Mouse (Mus musculus) CH12F3 (cell line): ENCODE results near the gene Ccdc22.

Experiments
- in situ Hi-C: fragments of 300-500 bp; cut with MboI; formaldehyde crosslinking; loops from 2 replicates; pipeline ENCODE4 v1.14.3; 2020; ENCODE audit warnings: low sequenced_read_pairs

Gene Ccdc22

DNA sequence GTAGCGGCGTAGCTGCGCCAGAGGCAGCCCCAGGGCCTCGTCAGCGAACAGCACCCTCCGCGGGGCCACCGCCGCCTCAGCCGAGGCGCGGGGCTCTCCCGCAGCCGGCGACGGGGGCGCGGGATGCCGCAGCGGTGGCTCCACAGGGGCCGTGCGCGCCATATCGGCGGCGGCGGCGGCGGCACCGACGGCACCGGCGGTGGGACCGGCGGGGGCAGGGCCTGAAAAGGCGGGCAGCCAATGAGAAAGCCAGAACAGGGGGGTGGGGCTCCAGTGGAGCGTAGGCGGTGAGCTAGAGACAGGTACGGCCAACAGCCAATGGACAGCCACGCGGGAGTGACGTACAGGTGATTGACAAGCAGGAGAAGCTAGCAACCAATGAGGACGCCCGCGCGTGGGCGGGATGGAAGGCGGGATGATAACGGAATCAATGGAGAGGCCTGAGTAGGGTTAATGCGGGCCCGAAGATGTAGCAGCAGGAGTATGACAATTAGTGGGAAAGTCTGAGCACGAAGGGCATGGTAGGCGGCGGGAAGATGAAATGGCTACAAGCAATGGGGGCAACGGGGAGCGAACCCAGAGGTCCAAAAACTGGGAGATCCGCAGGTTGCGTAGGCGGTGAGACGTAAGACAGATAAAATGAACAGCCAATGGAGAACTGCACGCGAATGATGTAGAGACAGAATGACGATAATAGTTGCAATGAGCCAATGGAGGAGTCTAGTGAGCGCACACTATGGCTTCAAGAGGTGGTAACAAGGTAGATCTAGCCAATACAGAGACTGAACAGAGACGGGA is 31.0 kb downstream of the Ccdc22 start, which contains the start of gene Ppp1r3f:
Gene Ppp1r3f, minus strand, starts transcription at position 197 of the 798 bp plus-strand sequence.
- in situ Hi-C loops = no loop called here

DNA sequence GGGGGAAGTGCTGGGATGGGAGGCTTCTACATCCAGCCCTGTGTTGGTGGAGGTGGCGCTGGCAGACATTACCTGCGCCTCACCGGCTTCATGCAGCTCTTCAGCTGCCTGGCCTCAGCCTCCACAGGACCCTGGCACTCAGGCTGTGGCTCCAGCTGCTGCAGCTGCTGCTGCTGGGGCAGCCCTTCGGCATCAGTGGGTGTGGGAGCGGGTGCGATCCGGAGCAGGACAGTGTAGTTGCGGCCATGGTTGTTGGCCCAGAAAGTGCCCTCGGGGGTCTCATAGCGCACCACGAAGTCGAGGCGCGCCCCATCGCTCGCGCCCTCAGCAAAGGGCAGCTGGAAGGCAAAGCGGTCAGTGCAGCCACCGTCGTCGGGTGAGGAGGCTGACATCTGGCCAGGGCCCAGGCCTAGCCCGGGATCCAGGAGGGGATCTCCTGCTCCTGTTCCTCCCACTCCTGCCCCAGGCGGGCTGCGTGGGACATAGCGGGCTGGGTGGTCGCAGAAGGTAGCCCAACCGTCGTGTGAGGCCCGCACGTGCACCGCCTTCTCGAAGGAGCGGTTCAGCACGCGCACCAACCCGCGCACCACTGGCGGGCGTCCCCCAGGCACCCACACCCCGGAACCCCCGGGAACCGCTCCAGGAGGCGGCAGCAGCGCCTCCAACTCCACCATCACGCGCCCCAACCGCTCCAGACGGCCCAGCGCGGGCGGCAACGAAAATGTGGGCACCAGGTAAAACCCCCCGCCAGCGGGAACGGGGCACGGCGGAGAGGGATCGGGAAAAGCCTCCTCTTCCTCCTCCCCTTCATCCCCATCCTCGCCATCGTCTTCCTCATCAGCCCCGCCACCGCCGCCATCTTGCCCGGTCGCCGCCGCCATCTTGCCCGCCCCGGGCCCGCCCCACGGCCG is 31.9 kb downstream of the Ccdc22 start, which contains the start of gene Foxp3:
Gene Foxp3, plus strand, starts transcription at position 469 of the 911 bp plus-strand sequence.
- in situ Hi-C loops = no loop called here

- in situ Hi-C loops = no loop called here
Measured at GRCm38 (mm10) chrX:7572466-7572865, 32.9 kb downstream of the Ccdc22 start.

DNA sequence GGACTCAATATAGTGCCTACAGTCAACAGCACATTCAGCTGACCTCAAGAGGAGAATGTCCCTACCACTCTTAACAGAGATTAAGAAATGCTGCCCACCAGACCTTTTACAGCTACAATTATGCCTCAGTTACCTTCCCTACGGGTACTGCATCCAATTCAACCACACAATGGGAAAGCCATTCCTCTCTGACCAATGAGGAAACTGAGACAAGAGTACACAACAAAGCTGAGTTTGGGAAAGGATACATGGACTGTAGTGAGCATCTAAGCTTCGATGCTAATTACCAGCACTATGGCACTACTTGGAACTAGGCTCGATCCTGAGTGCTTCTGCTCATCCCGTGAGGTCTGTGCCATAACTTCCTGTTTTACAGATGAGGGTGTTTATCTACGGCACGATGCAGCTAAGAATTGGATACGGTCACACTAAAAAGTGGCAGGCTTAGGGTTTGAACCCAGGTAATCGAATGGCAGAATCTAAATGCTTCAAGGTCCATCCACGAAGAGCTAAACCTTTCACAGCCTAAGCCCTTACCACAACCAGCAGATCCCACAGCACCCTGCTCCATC is 33.7 kb downstream of the Ccdc22 start:
- in situ Hi-C loops = no loop called here

DNA sequence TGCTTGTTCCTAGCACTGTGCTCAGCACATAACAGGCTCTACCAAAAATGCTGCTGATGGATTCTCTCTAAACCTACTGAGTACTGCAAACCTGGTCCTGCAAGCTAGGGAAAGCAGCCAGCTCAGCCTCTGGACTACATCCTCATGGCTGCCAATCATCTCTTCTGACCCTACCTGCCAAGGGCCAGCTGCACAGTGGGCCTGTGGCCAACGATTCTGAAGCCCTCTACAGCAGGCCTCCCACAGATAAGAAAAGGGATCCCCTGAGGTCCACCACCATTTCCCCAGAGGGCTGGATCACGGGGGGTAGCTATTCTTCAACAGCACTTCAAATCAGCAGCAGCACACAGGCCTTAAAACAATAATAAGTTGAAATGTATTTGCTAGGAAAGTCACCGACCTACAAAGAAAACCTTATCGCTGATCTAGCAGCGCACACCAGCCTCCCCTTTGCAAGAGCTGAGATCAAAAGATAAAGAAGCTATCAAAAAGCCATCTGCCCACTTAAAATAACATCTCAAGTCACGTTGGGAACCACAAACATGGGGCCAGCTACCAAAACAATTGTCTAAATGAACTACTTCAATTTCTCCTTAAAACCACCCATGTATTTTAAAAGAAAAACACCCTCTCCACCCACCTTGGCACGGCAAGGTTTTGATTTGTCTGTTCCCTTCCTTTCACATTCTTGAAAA is 34.7 kb downstream of the Ccdc22 start:
- in situ Hi-C loops = no loop called here

GRCm38 (mm10) chrX:7567491-7567890 is 37.8 kb downstream of the Ccdc22 start:
- in situ Hi-C loops = no loop called here

DNA sequence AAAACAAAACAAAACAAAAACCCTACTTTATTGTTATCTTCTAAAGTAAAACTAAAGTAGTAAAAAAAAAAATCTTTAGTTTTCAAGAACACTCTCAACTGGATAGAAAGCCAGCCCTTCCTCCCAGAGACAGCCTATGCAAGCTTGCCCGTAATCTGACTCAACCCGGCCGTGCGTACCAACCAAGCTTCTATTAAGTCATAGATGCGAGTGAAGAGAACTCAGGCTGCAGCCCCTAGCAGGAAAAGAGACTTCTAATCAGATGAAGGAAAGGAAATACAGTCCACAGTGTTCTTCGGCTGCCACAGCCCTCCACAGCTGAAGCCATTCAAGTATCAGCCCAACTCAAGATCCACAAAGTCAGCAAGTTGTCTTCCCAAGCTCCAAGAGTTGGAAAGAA is 39.0 kb downstream of the Ccdc22 start:
- in situ Hi-C loops = no loop called here

GRCm38 (mm10) chrX:7563076-7563475 is 42.2 kb downstream of the Ccdc22 start:
- in situ Hi-C loops = no loop called here

- in situ Hi-C loops = no loop called here
Measured at GRCm38 (mm10) chrX:7553474-7553873, 51.8 kb downstream of the Ccdc22 start.
